Mouse (Mus musculus): ENCODE measurements at regions not wholly inside any gene's neighbourhood (a gene's known extent, or its start where the extent isn't known, plus 50 kb on each side); places are given as distances from the start of the nearest gene placed in this dataset.

DNA sequence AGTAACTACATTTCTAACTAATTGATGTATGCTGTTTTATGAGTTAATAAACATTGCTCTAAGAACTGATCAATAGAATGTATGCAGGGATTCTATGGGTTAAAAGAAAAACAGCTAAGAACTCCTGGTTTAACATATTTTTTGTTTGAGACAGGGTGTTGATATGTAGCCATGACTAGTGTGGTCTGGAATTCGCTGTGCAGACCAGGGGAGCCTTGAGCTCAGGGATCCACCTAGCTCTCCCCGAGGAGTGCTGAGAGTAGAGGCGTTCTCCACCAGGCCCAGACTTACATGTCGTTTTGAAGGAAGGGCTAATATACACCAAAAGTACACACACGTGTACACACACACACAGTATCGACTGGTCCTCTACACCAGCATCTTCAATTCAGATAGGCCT, 108.1 kb downstream of the Abhd5 start:
- no peak for TF ChIP-seq CTCF (IDR thresholded peaks at IDR 0.05; ENCODE audit: control insufficient read depth, insufficient read depth, insufficient replicate concordance, low read depth, low read length)
- TF ChIP-seq POLR2A (IDR thresholded peaks at IDR 0.05; ENCODE audit: control insufficient read depth, low read depth, low read length), result no peak

Data from testis, adult 2 months (tissue).